Mouse (Mus musculus) kidney, postnatal 36 days (tissue): ENCODE measurements around the gene 1700011L22Rik.
A peak's percentile ranks its signal among the peaks of the same experiment; 100 is the strongest.

ENCODE experiments used
- DNase-seq, 2 experiments: peaks; one replicate each; pipeline ENCODE4 v3.0.0; 2021 to 2022; ENCODE audit warnings: mixed read lengths in 2 of 2

The 1700011L22Rik gene

DNA sequence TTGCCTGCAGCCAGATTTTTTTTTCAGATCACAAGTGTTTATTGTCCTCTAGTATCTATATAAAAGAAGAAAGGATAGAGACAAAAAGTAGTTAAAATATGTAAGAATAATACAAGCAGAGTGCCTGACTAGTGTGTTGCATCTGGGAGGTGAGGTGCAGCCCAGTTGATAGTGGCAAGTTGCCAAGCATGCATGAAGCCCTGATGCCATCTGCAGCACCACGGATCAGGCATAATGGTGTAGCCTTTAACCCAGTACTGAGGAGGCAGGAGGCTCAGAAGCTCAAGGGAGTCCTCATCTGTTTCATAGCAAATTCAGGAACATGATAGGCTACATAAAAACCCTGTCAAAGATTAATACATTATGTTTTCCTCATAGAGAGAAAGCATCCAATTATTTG is 84.0 kb downstream of the 1700011L22Rik start:
- DNase-seq: no peak

DNA sequence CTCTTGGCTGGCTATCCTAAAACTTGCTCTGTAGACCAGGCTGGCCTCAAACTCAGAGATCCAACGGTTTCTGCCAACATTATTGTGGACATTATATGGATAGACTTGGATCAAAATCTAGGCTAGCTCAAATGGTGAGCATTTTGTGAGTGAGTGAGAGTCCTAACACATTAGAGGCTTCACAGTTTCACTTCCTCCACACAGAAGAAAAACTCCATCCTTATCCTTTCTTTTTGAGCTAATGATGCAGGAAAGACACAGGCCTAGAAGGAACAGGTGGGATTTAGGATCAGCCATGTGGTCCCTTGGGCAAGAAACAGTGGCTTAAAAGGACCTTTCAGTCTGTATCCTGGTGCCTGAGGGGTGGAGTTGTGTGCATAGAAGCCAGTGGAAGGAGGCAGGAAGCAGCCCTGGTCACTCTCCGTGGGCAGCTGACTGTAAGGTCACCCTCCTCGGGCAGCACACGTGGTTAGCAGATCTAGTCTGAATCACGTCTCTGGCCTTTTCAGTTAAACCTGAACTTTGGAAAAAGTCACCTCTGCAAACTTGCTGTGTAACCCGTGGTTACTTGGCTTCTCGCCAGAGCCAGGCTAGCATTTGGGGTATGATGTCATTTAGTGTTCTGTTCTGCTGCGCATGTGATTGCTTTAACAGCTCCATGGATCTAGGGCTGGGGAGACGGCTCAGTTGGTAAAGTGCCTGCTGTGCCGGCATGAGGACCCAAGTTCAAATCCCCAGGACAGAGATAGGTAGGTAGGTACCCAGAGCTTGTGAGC is 85.6 kb downstream of the 1700011L22Rik start:
- DNase-seq: peak; percentile 94 to 95

DNA sequence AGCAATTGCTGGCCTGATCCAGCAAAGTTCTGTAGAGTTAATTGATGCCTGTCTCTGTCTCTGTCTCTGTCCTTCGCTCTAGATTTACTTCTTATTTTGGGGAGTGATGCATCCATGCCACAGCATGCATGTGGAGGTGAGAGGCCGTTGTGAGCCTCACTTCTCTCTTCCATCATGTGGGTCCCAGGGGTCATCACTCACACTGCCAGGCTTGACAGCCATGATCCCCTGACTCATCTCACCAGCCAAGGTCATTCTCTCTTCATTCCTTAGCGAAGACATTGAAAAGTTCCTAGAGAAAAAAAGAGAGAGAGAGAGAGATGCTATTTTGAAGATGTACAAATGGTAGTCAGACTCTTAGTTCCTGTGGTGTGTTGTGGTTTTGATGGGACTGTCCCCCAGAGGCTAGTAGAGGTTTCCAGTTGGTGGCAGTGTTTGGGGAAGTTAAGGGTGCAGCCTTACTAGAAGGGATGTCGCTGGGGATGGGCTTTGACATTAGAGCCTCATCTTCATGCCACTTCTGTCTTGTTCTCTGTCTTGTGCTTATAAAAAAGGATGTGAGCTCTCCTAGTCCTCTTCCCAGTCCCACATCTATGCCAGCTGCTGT is 87.1 kb downstream of the 1700011L22Rik start:
- DNase-seq: no peak
